Mouse (Mus musculus) lung, adult 2 months (tissue): ENCODE measurements at regions not wholly inside any gene's neighbourhood (a gene's known extent, or its start where the extent isn't known, plus 50 kb on each side); places are given as distances from the start of the nearest gene placed in this dataset.

ENCODE experiments used
- CTCF ChIP-seq: fragments of 200-500 bp; IDR thresholded peaks from 2 replicates; pipeline ENCODE4 v1.5.1; 2011; ENCODE audit warnings: mild to moderate bottlenecking, low read length, control low read depth; ENCODE audit not compliant: insufficient read depth
- POLR2A ChIP-seq: fragments of 200-500 bp; IDR thresholded peaks from 2 replicates; pipeline ENCODE4 v1.6.1; 2011; ENCODE audit warnings: low read depth, mild to moderate bottlenecking, control low read depth, low read length, borderline replicate concordance; ENCODE audit errors: extremely low read depth

- TF ChIP-seq CTCF (no peak), POLR2A (no peak)
Observed at GRCm38 (mm10) chr14:100353508-100353907, 69.0 kb upstream of the Klf12 start.
